ENCODE assay signal across 12 mouse cellular contexts in the genomic region with DNA sequence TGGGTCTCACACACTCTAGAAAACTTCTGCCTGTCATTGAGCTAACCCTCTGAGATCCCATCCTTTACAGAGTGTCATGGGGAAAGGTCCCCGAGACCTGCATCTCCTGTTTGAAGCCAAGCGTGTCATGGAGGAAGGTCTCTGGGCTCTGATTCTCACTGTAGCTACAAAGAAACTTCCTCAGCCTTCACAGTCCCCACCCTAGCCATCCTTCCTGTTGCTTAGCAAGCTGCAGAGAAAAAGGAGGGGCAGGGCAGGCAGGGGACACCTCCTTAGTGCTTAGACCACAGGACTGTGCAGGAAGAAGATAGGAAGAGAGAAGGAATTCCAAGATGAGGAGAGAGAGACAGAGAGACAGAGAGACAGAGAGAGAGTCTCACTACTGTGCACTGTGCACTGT.
DNase-seq lines count a peak whose midpoint lies in the region; ATAC-seq lines count a peak whose summit lies in the region.
"Had no signal": no experiment of that assay in that cellular context is flagged by ENCODE, and none has a peak within 500 bp of the region (broad histone marks: within the 10 kb centered on the region; RNA-seq: fewer than 3 reads in every experiment).

No protein-coding gene starts in this region.

- DNase-seq in kidney, adult 11 months = peak; percentile 19
- DNase-seq in kidney, adult 8-10 months = no peak
- DNase-seq in spleen, postnatal 36 days (ENCODE audit: low spot score in 2 of 2) = peak; percentile 52 to 60
- DNase-seq in spleen, postnatal 4 days (ENCODE audit: low spot score in 2 of 2) = no peak
- peak; percentile 29 for DNase-seq in thymus, postnatal 4 days
- DNase-seq in urinary bladder, postnatal 36 days (ENCODE audit: low spot score in 2 of 2) = no peak
- DNase-seq: cerebellum, postnatal 10 days; gastrocnemius, postnatal 14 days; heart, postnatal 4 days had no signal

- ATAC-seq in common myeloid progenitor, adult 5-6 weeks (replicated peaks; ENCODE audit: low read depth, poor library complexity, severe bottlenecking) = peak; percentile 39; the same call in 1 of the 2 replicates
- ATAC-seq: hindbrain, embryonic 16.5 days; midbrain, embryonic 16.5 days had no signal

Comparison
In these comparisons a context has a peak if more than half of its experiments do, and no peak if none do; other contexts are left out.
1. DNase-seq: peak in kidney, adult 11 months (single experiment), spleen, postnatal 36 days (2 of 2) and thymus, postnatal 4 days (single experiment); none in kidney, adult 8-10 months (0 of 2), spleen, postnatal 4 days (0 of 2) and urinary bladder, postnatal 36 days (0 of 2).